Mouse (Mus musculus) layer of hippocampus, adult 2 months (tissue): ENCODE data around the gene Nkrf. TPM values are rescaled to one million over a fixed set of nuclear protein-coding genes. Genes with fewer than 3 reads are reported as not detected.
A peak's percentile ranks its signal among the peaks of the same experiment; 100 is the strongest.
"Not testable (repeated sequence)": the region's sequence is repeated elsewhere in the genome, so short reads cannot be mapped to it uniquely, and the experiment has no call there.

Experiments used
- DNase-seq, 2 experiments: peaks; one replicate each; pipeline ENCODE4 v3.0.0; 2022; ENCODE audit warnings: low spot score in 2 of 2
- H3K27ac ChIP-seq: fragments of 200-600 bp; 2 replicates; pipeline ENCODE4 v1.8.1; 2022
- H3K4me3 ChIP-seq: fragments of 200-600 bp; 2 replicates; pipeline ENCODE4 v1.8.1; 2022; ENCODE audit warnings: mild to moderate bottlenecking
- CTCF ChIP-seq: fragments of 200-600 bp; conservative IDR thresholded peaks from 2 replicates; pipeline ENCODE4 v1.8.1; 2022; ENCODE audit warnings: antibody characterized with exemption, mild to moderate bottlenecking, moderate library complexity
- total RNA-seq, 2 experiments: library from RNA; stranded (reverse); gene quantifications; 2 replicates each; pipeline ENCODE4 v1.2.3; 2021

Nkrf gene
- total RNA-seq, 2 experiments from 2014 or later = 29.7 to 32.2 TPM

DNA sequence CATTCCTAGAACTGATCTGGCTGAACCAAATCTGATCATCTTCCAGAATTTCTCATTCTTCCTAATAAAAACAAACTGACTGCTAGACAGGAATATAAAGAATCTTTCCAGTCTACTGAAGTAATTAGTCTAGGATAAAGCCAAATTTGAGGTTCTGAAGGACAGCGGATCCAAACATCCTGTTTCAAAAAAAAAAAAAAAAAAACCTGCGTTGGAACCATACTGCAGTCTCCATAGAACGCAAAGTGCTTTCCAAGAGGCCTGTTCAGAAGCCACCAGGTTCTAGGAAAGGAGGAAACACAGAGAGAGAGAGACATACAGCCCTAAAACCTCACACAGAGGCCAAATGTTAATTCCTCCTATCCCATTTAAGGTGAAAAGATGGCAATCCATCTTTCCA lies 1.0 kb downstream of the Nkrf start:
- no peak for DNase-seq
- Histone ChIP-seq H3K4me3 (peak overlapping the region; percentile 67), H3K27ac (peak overlapping the region; percentile 92)
- no peak for TF ChIP-seq CTCF

- not testable (repeated sequence) for DNase-seq, H3K4me3 ChIP-seq, H3K27ac ChIP-seq
- peak; percentile 65 for TF ChIP-seq CTCF
Observed at GRCm38 (mm10) chrX:36898931-36899330, 3.8 kb downstream of the Nkrf start.

DNA sequence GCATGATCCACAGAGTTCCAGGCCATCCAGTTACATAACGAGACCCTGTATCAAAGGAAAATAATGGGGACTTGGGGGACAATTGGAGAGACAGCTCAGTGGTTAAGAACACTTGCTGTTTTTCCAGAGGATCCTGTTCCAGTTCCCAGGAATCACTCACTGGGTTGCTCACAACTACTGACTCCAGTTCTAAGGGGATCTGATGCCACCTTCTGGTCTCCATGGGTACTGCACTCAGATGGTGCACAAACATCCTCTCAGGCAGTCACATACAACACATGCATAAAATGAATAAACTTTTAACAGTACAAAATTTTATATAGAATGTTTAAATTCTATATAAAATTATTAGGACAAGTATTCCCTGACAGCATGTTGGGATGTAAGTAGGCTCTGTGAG lies 18.0 kb downstream of the Nkrf start:
- Histone ChIP-seq H3K4me3 (no peak overlapping the region), H3K27ac (no peak overlapping the region)
- TF ChIP-seq CTCF = peak; percentile 63
- DNase-seq = no peak

GRCm38 (mm10) chrX:36874704-36875128 lies 28.0 kb downstream of the Nkrf start:
- Histone ChIP-seq H3K27ac (peak overlapping the region; percentile 90), H3K4me3 (peak overlapping the region; percentile 73)
- DNase-seq = peak in 1 of 2 experiments; percentile 10
- TF ChIP-seq CTCF = no peak

GRCm38 (mm10) chrX:36874178-36874696 lies 28.5 kb downstream of the Nkrf start:
- no peak for TF ChIP-seq CTCF
- H3K4me3 ChIP-seq = peak overlapping the region; percentile 73
- H3K27ac ChIP-seq = peak overlapping the region; percentile 90
- peak; percentile 80 to 86 for DNase-seq

DNA sequence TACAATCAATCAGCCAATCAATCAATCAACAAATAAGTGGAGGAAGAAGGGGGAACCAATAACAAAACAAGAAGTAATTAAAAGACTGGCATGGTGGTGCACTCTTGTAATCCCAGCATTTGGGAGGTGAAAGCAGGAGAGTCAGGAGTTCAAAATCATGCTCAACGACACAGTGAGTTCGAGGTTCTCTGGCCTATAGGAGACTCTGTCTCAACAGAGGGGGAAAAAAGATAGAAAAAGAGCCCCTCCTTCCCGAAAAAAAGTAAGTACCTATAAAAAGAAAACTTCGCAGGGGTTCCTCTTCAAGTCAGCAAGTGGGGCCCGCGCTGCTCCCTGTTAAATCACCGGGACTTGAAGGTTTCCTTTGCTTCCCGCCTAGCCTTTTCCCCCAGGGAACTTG lies 28.9 kb downstream of the Nkrf start, which contains the start of the genes Ube2a and C330007P06Rik:
TSS of gene Ube2a (plus strand) at position 136 of the 400 bp plus-strand sequence.
TSS of gene C330007P06Rik (minus strand) at position 347 of the 400 bp plus-strand sequence.
- peak within 1 kb of the TSS; percentile 90 for H3K27ac ChIP-seq
- H3K4me3 ChIP-seq = peak within 1 kb of the TSS; percentile 73
- DNase-seq = no peak
- no peak for TF ChIP-seq CTCF

- Histone ChIP-seq H3K4me3 (no peak overlapping the region), H3K27ac (no peak overlapping the region)
- no peak for TF ChIP-seq CTCF
- no peak for DNase-seq
Observed at GRCm38 (mm10) chrX:36870372-36870771, 32.3 kb downstream of the Nkrf start.

- no peak for TF ChIP-seq CTCF
- peak overlapping the region; percentile 82 for H3K27ac ChIP-seq
- H3K4me3 ChIP-seq = peak overlapping the region; percentile 61
- no peak for DNase-seq
Observed at GRCm38 (mm10) chrX:36864609-36865328, 37.9 kb downstream of the Nkrf start.

DNA sequence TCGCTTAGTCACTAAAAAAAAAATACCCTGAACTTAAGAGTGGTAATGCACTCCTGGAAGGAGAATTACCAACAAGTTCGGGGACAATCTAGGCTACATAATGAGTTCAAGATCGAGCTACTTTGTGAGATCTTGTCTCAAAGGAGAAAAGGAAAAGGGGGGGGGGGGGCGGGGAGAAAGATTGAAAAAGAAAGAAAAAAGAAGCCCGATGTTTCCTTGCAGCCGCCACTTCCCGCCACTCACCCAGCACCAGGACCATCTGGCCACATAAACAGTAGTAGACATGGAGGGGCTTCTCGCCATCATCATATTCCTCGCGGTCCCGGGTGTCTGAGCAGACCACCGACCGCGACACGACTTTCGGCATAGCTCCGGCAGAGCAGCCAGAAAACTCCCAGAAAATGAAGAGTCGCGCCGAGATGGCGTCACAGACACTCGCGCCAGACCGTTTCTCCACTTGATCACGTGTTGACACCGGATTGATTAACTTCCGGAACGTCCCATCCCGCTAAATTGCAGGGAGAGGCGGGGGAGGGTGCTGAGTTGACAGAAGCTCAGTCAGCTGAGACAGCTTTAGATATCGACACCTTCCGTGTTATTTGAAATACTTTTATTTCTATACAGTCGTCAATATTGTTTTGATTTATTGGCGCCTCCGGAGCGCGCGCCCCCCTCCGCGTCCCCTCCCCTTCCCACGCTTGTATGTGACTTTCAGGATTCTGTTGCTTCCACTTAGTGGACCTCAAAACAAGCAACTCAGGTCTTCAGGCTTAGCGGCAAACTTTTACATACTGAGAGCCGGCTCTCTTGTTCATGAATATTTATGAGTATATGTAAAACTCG lies 38.7 kb downstream of the Nkrf start:
- no peak for TF ChIP-seq CTCF
- peak overlapping the region; percentile 61 for H3K4me3 ChIP-seq
- peak overlapping the region; percentile 82 for H3K27ac ChIP-seq
- peak; percentile 73 to 79 for DNase-seq

- no peak for TF ChIP-seq CTCF
- no peak overlapping the region for H3K27ac ChIP-seq
- DNase-seq = no peak
- H3K4me3 ChIP-seq = no peak overlapping the region
Observed at GRCm38 (mm10) chrX:36852631-36853030, 50.1 kb downstream of the Nkrf start.

- TF ChIP-seq CTCF = no peak
- Histone ChIP-seq H3K27ac (no peak overlapping the region), H3K4me3 (no peak overlapping the region)
- no peak for DNase-seq
Observed at GRCm38 (mm10) chrX:36847152-36847551, 55.5 kb downstream of the Nkrf start.

DNA sequence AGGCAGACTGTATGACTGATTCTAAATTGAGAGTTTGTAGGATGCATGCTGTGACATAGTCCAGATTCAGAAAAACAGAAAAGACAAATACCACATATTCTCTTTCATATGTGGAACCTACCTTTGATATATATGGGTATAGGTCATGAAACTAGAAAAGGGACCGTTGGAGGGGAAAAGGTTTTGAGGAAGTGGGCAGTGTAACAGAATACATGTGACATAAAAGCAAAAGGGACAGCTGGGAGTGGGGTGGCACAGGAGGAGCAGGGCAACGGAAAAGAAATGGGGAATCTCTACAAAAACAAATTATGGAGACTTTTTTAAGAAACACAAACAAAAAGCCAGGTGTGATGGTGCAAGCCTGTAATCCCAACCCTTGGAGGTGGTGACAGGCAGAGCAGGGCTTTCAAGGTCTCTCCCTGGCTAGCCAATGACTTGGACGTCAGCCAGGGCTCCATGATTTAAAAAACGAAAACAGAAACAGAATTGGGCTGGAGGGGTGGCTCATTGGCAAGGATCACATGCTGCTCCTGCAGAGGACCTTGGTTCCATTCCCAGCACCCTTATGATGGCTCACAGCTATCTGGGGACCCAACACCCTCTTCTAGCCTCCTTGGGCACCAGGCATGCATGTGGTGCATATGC lies 59.2 kb downstream of the Nkrf start:
- no peak overlapping the region for H3K27ac ChIP-seq
- DNase-seq = no peak
- no peak for TF ChIP-seq CTCF
- H3K4me3 ChIP-seq = no peak overlapping the region

GRCm38 (mm10) chrX:36841698-36842097 lies 61.0 kb downstream of the Nkrf start:
- no peak overlapping the region for H3K27ac ChIP-seq
- no peak for DNase-seq
- TF ChIP-seq CTCF = no peak
- H3K4me3 ChIP-seq = no peak overlapping the region
